Mouse (Mus musculus): ENCODE data around the gene Bend3.
A peak's percentile ranks its signal among the peaks of the same experiment; 100 is the strongest.

DNA sequence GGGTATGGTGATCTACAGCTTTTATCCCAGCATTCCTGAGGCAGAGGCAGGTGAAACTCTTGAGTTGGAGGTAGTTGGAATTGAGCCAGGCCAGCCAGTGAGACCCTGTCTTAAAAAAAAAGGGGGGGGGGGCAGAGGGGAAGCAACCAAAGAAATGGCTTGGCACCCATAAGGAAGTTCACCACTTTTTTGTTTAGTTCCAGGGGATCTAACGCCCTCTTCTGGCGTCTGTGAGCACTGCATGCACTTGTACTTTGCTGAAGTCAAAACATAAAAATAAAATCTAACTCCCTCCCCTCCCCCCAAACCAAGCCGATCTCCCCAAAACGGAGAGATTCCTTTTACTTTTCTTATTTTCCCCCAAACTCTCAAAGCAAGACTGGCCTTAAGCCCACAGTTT is 3.3 kb upstream of the Bend3 start:
- TF ChIP-seq POLR2A (IDR thresholded peaks at IDR 0.05; ENCODE audit: extremely low read depth, insufficient read depth, low read length): no peak
- peak; percentile 50 for TF ChIP-seq CTCF (IDR thresholded peaks at IDR 0.05; ENCODE audit: low read depth, low read length)
